Mouse (Mus musculus): ENCODE measurements around the gene Tmod4. TPM values are rescaled to one million over a fixed set of nuclear protein-coding genes. Genes with fewer than 3 reads are reported as not detected.

Gene Tmod4
- polyA plus RNA-seq, 1 experiment from 2014 or later, result 1.2 TPM

- Histone ChIP-seq H3K4me3 (ENCODE audit: low read depth, low read length) (peak overlapping the region; percentile 35), H3K4me1 (ENCODE audit: control insufficient read depth, low read depth, low read length) (peaks cover 7% of the 10 kb centered on the region), H3K9me3 (replicated peaks; ENCODE audit: control insufficient read depth, low read length) (no peaks in the 10 kb centered on the region), H3K27me3 (ENCODE audit: control insufficient read depth, insufficient read depth, low read depth, low read length) (peaks cover 52% of the 10 kb centered on the region), H3K27ac (ENCODE audit: low read length) (no peak overlapping the region), H3K36me3 (ENCODE audit: control insufficient read depth, insufficient read depth) (no peaks in the 10 kb centered on the region), H3K9ac (ENCODE audit: low read depth, low read length) (no peak overlapping the region; the same call in 1 of the 2 replicates), H3K4me2 (ENCODE audit: low read depth, low read length) (peak overlapping the region; percentile 60)
- no peak for ATAC-seq (ENCODE audit: low read depth)
- WGBS (ENCODE audit: insufficient replicate concordance), result 1% methylated on average over 16 of the region's 16 CpGs
Observed at GRCm38 (mm10) chr3:95174011-95174592, 49.8 kb downstream of the Tmod4 start.

GRCm38 (mm10) chr3:95176500-95176899 is 52.2 kb downstream of the Tmod4 start:
- Histone ChIP-seq H3K27ac (ENCODE audit: low read length) (no peak overlapping the region), H3K4me2 (ENCODE audit: low read depth, low read length) (no peak overlapping the region), H3K9ac (ENCODE audit: low read depth, low read length) (no peak overlapping the region), H3K36me3 (ENCODE audit: control insufficient read depth, insufficient read depth) (no peaks in the 10 kb centered on the region), H3K4me3 (ENCODE audit: low read depth, low read length) (no peak overlapping the region), H3K9me3 (replicated peaks; ENCODE audit: control insufficient read depth, low read length) (no peaks in the 10 kb centered on the region), H3K4me1 (ENCODE audit: control insufficient read depth, low read depth, low read length) (peaks cover 7% of the 10 kb centered on the region), H3K27me3 (ENCODE audit: control insufficient read depth, insufficient read depth, low read depth, low read length) (peaks cover 32% of the 10 kb centered on the region)
- 56% methylated on average over 3 of the region's 3 CpGs for WGBS (ENCODE audit: insufficient replicate concordance)
- no peak for ATAC-seq (ENCODE audit: low read depth)

- peaks cover 22% of the 10 kb centered on the region for H3K27me3 ChIP-seq (ENCODE audit: control insufficient read depth, insufficient read depth, low read depth, low read length)
- no peak overlapping the region for H3K4me2 ChIP-seq (ENCODE audit: low read depth, low read length)
- WGBS (ENCODE audit: insufficient replicate concordance), result 66% methylated on average over 6 of the region's 6 CpGs
- no peak overlapping the region for H3K27ac ChIP-seq (ENCODE audit: low read length)
- peaks cover 7% of the 10 kb centered on the region for H3K4me1 ChIP-seq (ENCODE audit: control insufficient read depth, low read depth, low read length)
- no peaks in the 10 kb centered on the region for H3K9me3 ChIP-seq (replicated peaks; ENCODE audit: control insufficient read depth, low read length)
- ATAC-seq (ENCODE audit: low read depth), result no peak
- H3K4me3 ChIP-seq (ENCODE audit: low read depth, low read length), result no peak overlapping the region
- H3K9ac ChIP-seq (ENCODE audit: low read depth, low read length), result no peak overlapping the region
- H3K36me3 ChIP-seq (ENCODE audit: control insufficient read depth, insufficient read depth), result peaks cover 3% of the 10 kb centered on the region; the same call in 1 of the 2 replicates
Observed at GRCm38 (mm10) chr3:95177583-95177982, 53.3 kb downstream of the Tmod4 start.

Small RNAs within 50 kb of the gene (microRNA-seq; reads per million reads assigned to microRNA genes)
- gene Mir8099-1, result not detected

Other genes with a start within 250 kb of the Tmod4 start
- gene Psmb4, start 237.5 kb upstream of the Tmod4 start, polyA plus RNA-seq (2015; fragmentation: Nextera tagmentation; extraction: Ambion mirVana), result 138 and 157 TPM in 2 replicates
- 139 and 163 TPM in 2 replicates for gene Selenbp1, start 191.4 kb upstream of the Tmod4 start, polyA plus RNA-seq (2015; fragmentation: Nextera tagmentation; extraction: Ambion mirVana)
- 1.2 TPM in 2 replicates for gene Rfx5, start 170.4 kb upstream of the Tmod4 start, polyA plus RNA-seq (2015; fragmentation: Nextera tagmentation; extraction: Ambion mirVana)
- gene Pi4kb, start 149.7 kb upstream of the Tmod4 start, polyA plus RNA-seq (2015; fragmentation: Nextera tagmentation; extraction: Ambion mirVana), result 7.8 and 11.6 TPM in 2 replicates
- 6.2 and 6.8 TPM in 2 replicates for gene Zfp687, start 109.0 kb upstream of the Tmod4 start, polyA plus RNA-seq (2015; fragmentation: Nextera tagmentation; extraction: Ambion mirVana)
- gene Psmd4, start 81.9 kb upstream of the Tmod4 start, polyA plus RNA-seq (2015; fragmentation: Nextera tagmentation; extraction: Ambion mirVana), result 146 and 154 TPM in 2 replicates
- gene Pip5k1a, start 17.5 kb upstream of the Tmod4 start, polyA plus RNA-seq (2015; fragmentation: Nextera tagmentation; extraction: Ambion mirVana), result 8.5 and 8.9 TPM in 2 replicates
- gene Vps72, start 13.5 kb upstream of the Tmod4 start, polyA plus RNA-seq (2015; fragmentation: Nextera tagmentation; extraction: Ambion mirVana), result 29.6 and 33.4 TPM in 2 replicates
- 24.7 and 25.5 TPM in 2 replicates for gene Scnm1, start 9.5 kb downstream of the Tmod4 start, polyA plus RNA-seq (2015; fragmentation: Nextera tagmentation; extraction: Ambion mirVana)
- 7.5 and 7.8 TPM in 2 replicates for gene Lysmd1, start 9.6 kb downstream of the Tmod4 start, polyA plus RNA-seq (2015; fragmentation: Nextera tagmentation; extraction: Ambion mirVana)
- 9.3 and 9.6 TPM in 2 replicates for gene Tnfaip8l2, start 17.9 kb downstream of the Tmod4 start, polyA plus RNA-seq (2015; fragmentation: Nextera tagmentation; extraction: Ambion mirVana)
- 0.19 and 0.20 TPM in 2 replicates for gene Sema6c, start 36.0 kb downstream of the Tmod4 start, polyA plus RNA-seq (2015; fragmentation: Nextera tagmentation; extraction: Ambion mirVana)
- gene Gabpb2, start 93.4 kb downstream of the Tmod4 start, polyA plus RNA-seq (2015; fragmentation: Nextera tagmentation; extraction: Ambion mirVana), result 6.6 and 7.0 TPM in 2 replicates
- gene Cdc42se1, start 104.3 kb downstream of the Tmod4 start, polyA plus RNA-seq (2015; fragmentation: Nextera tagmentation; extraction: Ambion mirVana), result 36.4 and 37.3 TPM in 2 replicates
- 1.8 and 2.0 TPM in 2 replicates for gene Mllt11, start 107.7 kb downstream of the Tmod4 start, polyA plus RNA-seq (2015; fragmentation: Nextera tagmentation; extraction: Ambion mirVana)
- 0.07 TPM in 2 replicates for gene Gm128, start 117.1 kb downstream of the Tmod4 start, polyA plus RNA-seq (2015; fragmentation: Nextera tagmentation; extraction: Ambion mirVana)
- not detected in 2 replicates for gene Bnipl, start 126.7 kb downstream of the Tmod4 start, polyA plus RNA-seq (2015; fragmentation: Nextera tagmentation; extraction: Ambion mirVana)
- 21.5 and 23.2 TPM in 2 replicates for gene Mindy1, start 156.9 kb downstream of the Tmod4 start, polyA plus RNA-seq (2015; fragmentation: Nextera tagmentation; extraction: Ambion mirVana)
- gene Prune1, start 157.6 kb downstream of the Tmod4 start, polyA plus RNA-seq (2015; fragmentation: Nextera tagmentation; extraction: Ambion mirVana), result 8.8 and 9.5 TPM in 2 replicates
- 2.2 and 2.5 TPM in 2 replicates for gene Anxa9, start 182.7 kb downstream of the Tmod4 start, polyA plus RNA-seq (2015; fragmentation: Nextera tagmentation; extraction: Ambion mirVana)
- gene Cers2, start 190.3 kb downstream of the Tmod4 start, polyA plus RNA-seq (2015; fragmentation: Nextera tagmentation; extraction: Ambion mirVana), result 111 and 117 TPM in 2 replicates
- 12.2 and 13.0 TPM in 2 replicates for gene Setdb1, start 232.7 kb downstream of the Tmod4 start, polyA plus RNA-seq (2015; fragmentation: Nextera tagmentation; extraction: Ambion mirVana)